Mouse (Mus musculus): ENCODE measurements around the gene Ubxn1. TPM values are rescaled to one million over a fixed set of nuclear protein-coding genes. Genes with fewer than 3 reads are reported as not detected.
"Not testable (repeated sequence)": the region's sequence is repeated elsewhere in the genome, so short reads cannot be mapped to it uniquely, and the experiment has no call there.

Gene Ubxn1
- polyA plus RNA-seq, 1 experiment from 2014 or later: 131 TPM

DNA sequence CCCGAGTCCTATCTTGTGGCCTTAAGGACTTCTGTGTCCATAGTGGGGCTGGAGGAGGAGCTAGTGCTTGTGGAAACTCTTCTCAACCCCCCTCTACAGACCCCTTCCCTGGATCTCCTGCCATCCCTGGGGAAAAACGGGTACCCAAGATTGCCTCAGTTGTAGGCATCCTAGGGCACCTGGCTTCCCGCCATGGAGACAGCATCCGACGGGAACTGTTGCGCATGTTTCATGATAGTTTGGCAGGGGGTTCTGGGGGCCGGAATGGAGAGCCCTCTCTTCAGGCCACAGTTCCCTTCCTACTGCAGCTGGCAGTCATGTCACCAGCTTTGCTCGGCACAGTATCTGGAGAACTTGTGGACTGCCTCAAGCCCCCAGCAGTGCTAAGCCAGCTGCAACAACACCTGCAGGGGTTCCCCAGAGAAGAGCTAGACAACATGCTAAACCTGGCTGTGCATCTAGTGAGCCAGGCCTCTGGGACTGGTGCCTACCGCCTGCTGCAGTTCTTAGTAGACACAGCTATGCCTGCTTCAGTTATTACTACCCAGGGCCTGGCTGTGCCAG is 24.2 kb downstream of the Ubxn1 start:
- no peak for DNase-seq (ENCODE audit: low spot score)
- WGBS: 93% methylated on average over 9 of the region's 9 CpGs
- H3K9me3 ChIP-seq (ENCODE audit: control insufficient read depth, low read length): no peaks in the 10 kb centered on the region
- peaks cover 28% of the 10 kb centered on the region for H3K36me3 ChIP-seq (replicated peaks; ENCODE audit: control insufficient read depth, insufficient read depth)
- H3K9ac ChIP-seq: no peak overlapping the region
- no peak for ATAC-seq (ENCODE audit: low FRiP score)
- H3K4me2 ChIP-seq (replicated peaks): no peak overlapping the region
- no peak overlapping the region for H3K27ac ChIP-seq
- H3K4me3 ChIP-seq (replicated peaks; ENCODE audit: low read length): no peak overlapping the region
- H3K27me3 ChIP-seq (ENCODE audit: control insufficient read depth, insufficient read depth, low read length): no peaks in the 10 kb centered on the region
- H3K4me1 ChIP-seq (replicated peaks; ENCODE audit: control insufficient read depth, insufficient read depth, low read length): peaks cover 25% of the 10 kb centered on the region

DNA sequence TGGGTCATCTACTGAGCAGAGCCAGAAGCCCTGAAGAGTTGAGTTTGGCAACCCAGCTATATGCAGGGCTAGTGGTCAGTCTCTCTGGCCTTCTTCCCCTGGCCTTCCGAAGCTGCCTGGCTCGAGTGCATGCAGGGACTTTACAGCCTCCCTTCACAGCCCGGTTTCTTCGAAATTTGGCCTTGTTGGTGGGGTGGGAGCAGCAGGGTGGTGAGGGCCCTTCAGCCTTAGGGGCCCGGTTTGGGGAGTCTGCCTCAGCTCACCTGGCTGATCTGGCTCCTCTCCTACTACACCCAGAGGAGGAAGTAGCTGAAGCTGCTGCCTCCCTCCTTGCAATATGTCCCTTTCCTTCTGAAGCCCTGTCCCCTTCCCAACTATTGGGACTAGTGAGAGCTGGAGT is 24.9 kb downstream of the Ubxn1 start:
- H3K36me3 ChIP-seq (replicated peaks; ENCODE audit: control insufficient read depth, insufficient read depth): peaks cover 21% of the 10 kb centered on the region
- ATAC-seq (ENCODE audit: low FRiP score); H3K4me3 ChIP-seq (replicated peaks; ENCODE audit: low read length); H3K9ac ChIP-seq; H3K4me2 ChIP-seq (replicated peaks); H3K27ac ChIP-seq; H3K27me3 ChIP-seq (ENCODE audit: control insufficient read depth, insufficient read depth, low read length); DNase-seq (ENCODE audit: low spot score); H3K9me3 ChIP-seq (ENCODE audit: control insufficient read depth, low read length): not testable (repeated sequence)
- 96% methylated on average over 5 of the region's 5 CpGs for WGBS
- peaks cover 25% of the 10 kb centered on the region for H3K4me1 ChIP-seq (replicated peaks; ENCODE audit: control insufficient read depth, insufficient read depth, low read length)

DNA sequence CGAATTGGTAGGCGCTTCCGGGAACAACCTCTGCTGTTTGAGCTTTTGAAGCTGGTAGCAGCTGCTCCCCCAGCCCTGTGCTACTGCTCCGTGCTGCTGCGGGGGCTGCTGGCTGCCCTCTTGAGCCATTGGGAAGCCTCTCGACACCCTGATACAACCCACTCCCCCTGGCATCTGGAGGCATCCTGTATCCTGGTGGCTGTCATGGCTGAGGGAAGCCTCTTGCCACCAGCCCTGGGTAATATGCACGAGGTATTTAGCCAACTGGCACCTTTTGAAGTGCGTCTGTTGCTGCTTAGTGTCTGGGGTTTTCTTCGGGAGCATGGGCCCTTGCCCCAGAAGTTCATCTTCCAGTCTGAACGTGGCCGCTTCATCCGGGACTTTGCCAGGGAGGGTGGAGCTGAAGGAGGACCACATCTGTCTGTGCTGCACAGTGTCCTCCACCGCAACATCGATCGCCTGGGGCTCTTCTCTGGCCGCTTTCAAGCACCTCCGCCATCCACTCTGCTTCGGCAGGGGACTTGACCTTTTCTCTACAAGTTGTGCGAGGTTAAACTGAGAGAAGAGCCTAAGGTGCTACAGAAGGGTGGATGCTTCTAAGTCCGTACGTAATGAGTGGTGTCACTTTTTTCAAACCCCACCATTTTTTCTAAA is 26.0 kb downstream of the Ubxn1 start:
- Histone ChIP-seq H3K4me3 (replicated peaks; ENCODE audit: low read length) (peak overlapping the region; percentile 81), H3K36me3 (replicated peaks; ENCODE audit: control insufficient read depth, insufficient read depth) (peaks cover 21% of the 10 kb centered on the region), H3K27ac (peak overlapping the region; percentile 82), H3K4me2 (replicated peaks) (peak overlapping the region; percentile 95), H3K9ac (peak overlapping the region; percentile 89), H3K4me1 (replicated peaks; ENCODE audit: control insufficient read depth, insufficient read depth, low read length) (peaks cover 25% of the 10 kb centered on the region)
- not testable (repeated sequence) for DNase-seq (ENCODE audit: low spot score); H3K9me3 ChIP-seq (ENCODE audit: control insufficient read depth, low read length); H3K27me3 ChIP-seq (ENCODE audit: control insufficient read depth, insufficient read depth, low read length)
- ATAC-seq (ENCODE audit: low FRiP score): peak; percentile 61
- WGBS: 24% methylated on average over 21 of the region's 21 CpGs

DNA sequence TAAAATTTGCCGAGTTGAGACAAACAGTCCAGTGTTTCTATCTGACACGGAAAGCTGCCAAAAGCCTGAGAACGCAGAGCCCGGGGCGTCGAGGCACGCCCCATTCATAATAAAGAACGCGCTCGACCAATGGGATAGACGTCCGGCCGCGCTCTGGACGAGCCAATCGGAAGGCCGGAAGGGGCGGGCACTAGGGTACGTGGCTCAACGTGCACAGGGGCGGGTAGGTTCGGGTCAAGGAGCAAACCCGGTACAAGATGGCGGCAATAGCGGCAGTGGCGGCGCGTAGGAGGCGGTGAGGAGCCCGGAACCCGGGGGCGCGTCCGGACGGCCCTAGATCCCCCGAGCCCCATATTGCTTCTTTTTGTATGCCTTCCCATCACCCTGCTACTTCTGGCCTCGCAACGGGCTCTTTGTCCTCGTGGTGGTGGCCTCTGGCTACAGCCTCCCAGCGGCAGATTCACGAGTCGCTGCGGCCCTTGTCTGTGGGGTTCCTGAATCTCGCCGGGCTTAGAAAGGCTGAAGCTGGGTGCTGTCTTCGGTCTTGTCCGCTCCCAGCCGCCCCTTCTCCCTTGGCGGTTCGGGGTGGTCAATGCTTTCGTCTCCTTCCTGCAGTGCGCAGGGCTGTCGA is 26.7 kb downstream of the Ubxn1 start, which contains the start of gene Ganab:
Gene Ganab (plus strand): TSS at position 207 of the 631 bp plus-strand sequence.
- Histone ChIP-seq H3K4me1 (replicated peaks; ENCODE audit: control insufficient read depth, insufficient read depth, low read length) (peaks cover 25% of the 10 kb centered on the region), H3K4me2 (replicated peaks) (peak within 1 kb of the TSS; percentile 95), H3K9ac (peak within 1 kb of the TSS; percentile 89), H3K27me3 (ENCODE audit: control insufficient read depth, insufficient read depth, low read length) (no peaks in the 10 kb centered on the region), H3K36me3 (replicated peaks; ENCODE audit: control insufficient read depth, insufficient read depth) (peaks cover 27% of the 10 kb centered on the region), H3K27ac (peak within 1 kb of the TSS; percentile 87), H3K4me3 (replicated peaks; ENCODE audit: low read length) (peak within 1 kb of the TSS; percentile 81), H3K9me3 (ENCODE audit: control insufficient read depth, low read length) (no peaks in the 10 kb centered on the region)
- DNase-seq (ENCODE audit: low spot score) (peak; percentile 95), ATAC-seq (ENCODE audit: low FRiP score) (peak; percentile 99)
- WGBS: under 1% methylated on average over 53 of the region's 53 CpGs

DNA sequence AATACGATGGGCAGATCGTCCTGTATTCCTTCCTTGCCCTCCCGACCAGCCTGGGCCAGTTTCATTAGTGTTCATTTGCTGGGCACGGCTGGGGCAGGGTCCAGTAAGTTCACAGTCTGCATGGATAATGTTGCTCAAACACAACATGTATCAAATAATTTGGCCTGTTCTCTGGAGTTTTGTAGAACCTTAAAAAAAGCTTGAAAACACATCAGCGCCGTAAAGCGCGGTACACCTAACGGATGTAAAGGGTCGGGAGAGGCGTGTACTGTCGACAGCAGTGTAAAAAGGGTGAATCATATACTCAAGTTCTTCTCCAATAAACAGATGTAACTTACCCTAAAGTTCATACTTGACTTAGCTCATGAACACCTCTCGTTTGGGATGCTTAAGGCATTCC is 27.3 kb downstream of the Ubxn1 start:
- ATAC-seq (ENCODE audit: low FRiP score) (no peak), DNase-seq (ENCODE audit: low spot score) (no peak)
- Histone ChIP-seq H3K27me3 (ENCODE audit: control insufficient read depth, insufficient read depth, low read length) (no peaks in the 10 kb centered on the region), H3K4me2 (replicated peaks) (peak overlapping the region; percentile 95), H3K36me3 (replicated peaks; ENCODE audit: control insufficient read depth, insufficient read depth) (peaks cover 33% of the 10 kb centered on the region), H3K4me3 (replicated peaks; ENCODE audit: low read length) (peak overlapping the region; percentile 81), H3K9ac (peak overlapping the region; percentile 89), H3K9me3 (ENCODE audit: control insufficient read depth, low read length) (no peaks in the 10 kb centered on the region), H3K27ac (peak overlapping the region; percentile 87), H3K4me1 (replicated peaks; ENCODE audit: control insufficient read depth, insufficient read depth, low read length) (peaks cover 22% of the 10 kb centered on the region)
- WGBS: 13% methylated on average over 13 of the region's 13 CpGs

DNA sequence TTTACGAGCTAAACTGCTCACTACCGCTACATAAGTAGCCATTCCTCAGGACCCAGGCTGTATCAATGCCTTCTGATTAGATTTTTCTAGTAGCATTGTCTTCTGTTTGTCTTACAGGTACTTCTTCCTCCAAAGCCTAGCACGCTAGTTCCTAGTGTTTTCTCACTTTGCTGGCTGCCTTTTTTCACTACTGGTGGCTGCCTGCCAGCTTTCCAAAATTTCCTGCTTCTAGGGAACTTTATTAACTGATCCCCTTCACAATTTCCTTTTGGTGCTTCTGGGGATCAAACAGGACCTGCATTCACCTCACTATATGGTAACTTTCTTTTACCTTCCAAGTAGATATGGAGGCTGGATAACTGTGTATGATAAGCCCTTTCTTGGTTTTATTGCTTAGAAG is 27.8 kb downstream of the Ubxn1 start:
- Histone ChIP-seq H3K27me3 (ENCODE audit: control insufficient read depth, insufficient read depth, low read length) (no peaks in the 10 kb centered on the region), H3K4me1 (replicated peaks; ENCODE audit: control insufficient read depth, insufficient read depth, low read length) (peaks cover 17% of the 10 kb centered on the region), H3K9me3 (ENCODE audit: control insufficient read depth, low read length) (no peaks in the 10 kb centered on the region), H3K27ac (no peak overlapping the region), H3K4me3 (replicated peaks; ENCODE audit: low read length) (peak overlapping the region; percentile 81), H3K9ac (peak overlapping the region; percentile 89), H3K4me2 (replicated peaks) (peak overlapping the region; percentile 95), H3K36me3 (replicated peaks; ENCODE audit: control insufficient read depth, insufficient read depth) (peaks cover 38% of the 10 kb centered on the region)
- no peak for ATAC-seq (ENCODE audit: low FRiP score)
- WGBS: 69% methylated on average over 3 of the region's 3 CpGs
- no peak for DNase-seq (ENCODE audit: low spot score)

DNA sequence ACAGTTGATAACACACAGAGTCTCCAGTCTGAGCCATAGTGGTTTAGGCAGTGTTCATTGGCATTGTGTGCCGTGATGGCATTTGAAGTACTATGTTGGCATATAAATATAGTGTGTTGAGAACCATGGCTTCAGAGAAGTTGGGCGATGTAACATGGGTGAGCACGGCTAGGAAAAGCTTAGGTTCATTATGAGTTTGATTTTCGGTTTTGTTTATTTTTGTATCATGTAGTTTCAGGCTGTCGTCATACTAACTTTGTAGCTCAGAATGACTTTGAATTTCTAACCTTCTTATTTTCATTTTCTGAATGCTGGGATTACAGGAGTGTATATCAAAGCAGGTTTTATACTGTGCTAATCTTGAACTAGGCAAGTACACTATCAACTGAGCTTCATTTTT is 32.1 kb downstream of the Ubxn1 start:
- 98% methylated on average over 5 of the region's 5 CpGs for WGBS
- H3K4me3 ChIP-seq (replicated peaks; ENCODE audit: low read length): no peak overlapping the region
- DNase-seq (ENCODE audit: low spot score) (no peak), ATAC-seq (ENCODE audit: low FRiP score) (no peak)
- H3K27me3 ChIP-seq (ENCODE audit: control insufficient read depth, insufficient read depth, low read length): no peaks in the 10 kb centered on the region
- peaks cover 9% of the 10 kb centered on the region for H3K4me1 ChIP-seq (replicated peaks; ENCODE audit: control insufficient read depth, insufficient read depth, low read length)
- H3K9me3 ChIP-seq (ENCODE audit: control insufficient read depth, low read length): no peaks in the 10 kb centered on the region
- no peak overlapping the region for H3K9ac ChIP-seq
- H3K27ac ChIP-seq: no peak overlapping the region
- peaks cover 62% of the 10 kb centered on the region for H3K36me3 ChIP-seq (replicated peaks; ENCODE audit: control insufficient read depth, insufficient read depth)
- no peak overlapping the region for H3K4me2 ChIP-seq (replicated peaks)

DNA sequence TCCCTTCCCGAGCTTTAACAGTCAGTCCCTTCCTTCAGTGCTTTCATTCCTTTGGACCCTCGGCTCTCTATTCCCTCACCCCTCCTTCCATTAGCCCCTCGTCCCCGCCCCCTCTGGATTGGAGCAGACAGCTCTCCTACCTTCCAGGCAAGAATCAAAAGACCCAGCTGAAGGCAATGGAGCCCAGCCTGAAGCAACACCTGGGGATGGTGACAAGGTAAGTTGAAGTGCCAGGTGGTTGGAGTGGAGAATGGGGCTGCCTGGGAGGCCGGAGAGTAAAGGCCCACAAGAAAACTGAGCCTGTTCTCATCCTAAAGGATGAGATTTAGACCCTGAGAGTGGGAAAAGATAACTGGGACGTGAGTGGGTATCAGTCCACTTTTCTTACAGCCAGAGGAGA is 37.2 kb downstream of the Ubxn1 start:
- no peaks in the 10 kb centered on the region for H3K4me1 ChIP-seq (replicated peaks; ENCODE audit: control insufficient read depth, insufficient read depth, low read length)
- ATAC-seq (ENCODE audit: low FRiP score) (no peak), DNase-seq (ENCODE audit: low spot score) (no peak)
- H3K36me3 ChIP-seq (replicated peaks; ENCODE audit: control insufficient read depth, insufficient read depth): peaks cover 99% of the 10 kb centered on the region
- H3K4me3 ChIP-seq (replicated peaks; ENCODE audit: low read length): no peak overlapping the region
- H3K9me3 ChIP-seq (ENCODE audit: control insufficient read depth, low read length): no peaks in the 10 kb centered on the region
- no peak overlapping the region for H3K4me2 ChIP-seq (replicated peaks)
- no peak overlapping the region for H3K27ac ChIP-seq
- no peak overlapping the region for H3K9ac ChIP-seq
- no peaks in the 10 kb centered on the region for H3K27me3 ChIP-seq (ENCODE audit: control insufficient read depth, insufficient read depth, low read length)
- 93% methylated on average over 6 of the region's 6 CpGs for WGBS

DNA sequence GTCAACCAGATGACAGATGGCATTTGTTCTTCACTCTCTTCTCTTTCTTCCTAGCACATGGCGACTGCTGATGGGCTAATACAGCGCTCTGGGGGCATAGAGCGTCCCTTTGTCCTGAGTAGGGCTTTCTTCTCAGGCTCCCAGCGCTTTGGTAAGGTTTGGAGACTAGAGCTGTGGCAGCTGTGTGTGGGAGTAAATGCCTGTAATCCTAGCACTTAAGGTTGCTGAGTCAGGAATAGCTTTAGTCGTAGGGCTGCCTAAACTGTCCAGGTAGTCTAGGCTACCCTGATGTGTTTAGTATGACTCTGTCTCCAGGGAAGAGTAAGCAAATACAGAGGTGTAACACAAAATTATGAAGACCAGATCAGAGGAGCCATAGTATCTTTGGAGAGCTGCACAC is 40.5 kb downstream of the Ubxn1 start:
- ATAC-seq (ENCODE audit: low FRiP score): no peak
- Histone ChIP-seq H3K4me3 (replicated peaks; ENCODE audit: low read length) (no peak overlapping the region), H3K27me3 (ENCODE audit: control insufficient read depth, insufficient read depth, low read length) (no peaks in the 10 kb centered on the region), H3K9me3 (ENCODE audit: control insufficient read depth, low read length) (no peaks in the 10 kb centered on the region), H3K4me2 (replicated peaks) (no peak overlapping the region), H3K27ac (no peak overlapping the region), H3K9ac (no peak overlapping the region), H3K4me1 (replicated peaks; ENCODE audit: control insufficient read depth, insufficient read depth, low read length) (no peaks in the 10 kb centered on the region), H3K36me3 (replicated peaks; ENCODE audit: control insufficient read depth, insufficient read depth) (peaks cover 100% of the 10 kb centered on the region)
- DNase-seq (ENCODE audit: low spot score): no peak
- WGBS: 93% methylated on average over 5 of the region's 5 CpGs

All from hindbrain, embryonic 14.5 days (tissue).